Mouse (Mus musculus) MEL (cell line): ENCODE data around the gene Noa1.

Source experiments
- CHD2 ChIP-seq: IDR thresholded peaks from 2 replicates; pipeline ENCODE4 v1.6.1; 2011; ENCODE audit warnings: low read length, improper control_type of control experiment
- KAT2A ChIP-seq: conservative IDR thresholded peaks from 2 replicates; pipeline ENCODE4 v1.6.1; 2012; ENCODE audit warnings: low read depth, low read length, improper control_type of control experiment, inconsistent platforms

DNA sequence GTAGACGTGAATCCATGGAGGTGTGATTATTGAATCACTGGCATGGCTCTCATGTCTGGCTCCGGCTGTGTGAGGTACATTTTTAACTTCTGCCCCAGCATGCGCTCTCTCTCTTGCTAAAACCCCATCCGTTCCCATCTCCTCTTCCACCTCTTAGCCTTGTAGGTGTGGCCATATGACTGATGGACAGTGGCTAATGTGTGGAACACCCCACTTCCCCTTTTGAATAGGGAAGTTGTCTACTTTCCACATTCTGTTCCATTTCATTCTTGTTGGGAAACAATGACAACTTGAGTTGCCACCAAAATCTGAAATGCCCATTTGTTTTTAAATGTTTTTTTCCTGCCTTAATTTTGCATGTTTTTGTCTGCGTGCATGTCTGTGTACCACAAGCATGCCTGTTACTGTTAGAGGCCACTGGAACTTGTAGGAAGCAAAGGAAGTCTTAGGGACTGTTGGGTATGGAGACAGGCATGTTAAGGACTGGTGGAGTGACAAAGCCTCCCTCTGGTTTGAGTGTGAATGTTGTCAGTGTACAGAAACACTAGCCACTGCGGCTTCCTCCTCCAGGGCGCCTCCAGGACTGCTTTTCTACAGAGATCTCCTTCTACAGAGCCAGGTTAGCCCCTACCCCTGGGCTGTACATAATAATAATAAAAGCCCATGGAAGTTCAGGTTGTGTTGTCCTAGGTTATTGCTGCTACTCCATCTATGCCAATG lies 16.9 kb downstream of the Noa1 start:
- TF ChIP-seq CHD2 (no peak), KAT2A (no peak)
